Mouse (Mus musculus) thymus, postnatal 10 days (tissue): ENCODE measurements at regions not wholly inside any gene's neighbourhood (a gene's known extent, or its start where the extent isn't known, plus 50 kb on each side); places are given as distances from the start of the nearest gene placed in this dataset.

Experiments
- DNase-seq, 2 experiments: peaks; one replicate each; pipeline ENCODE4 v3.0.0; 2021; ENCODE audit warnings: low spot score in 2 of 2

DNA sequence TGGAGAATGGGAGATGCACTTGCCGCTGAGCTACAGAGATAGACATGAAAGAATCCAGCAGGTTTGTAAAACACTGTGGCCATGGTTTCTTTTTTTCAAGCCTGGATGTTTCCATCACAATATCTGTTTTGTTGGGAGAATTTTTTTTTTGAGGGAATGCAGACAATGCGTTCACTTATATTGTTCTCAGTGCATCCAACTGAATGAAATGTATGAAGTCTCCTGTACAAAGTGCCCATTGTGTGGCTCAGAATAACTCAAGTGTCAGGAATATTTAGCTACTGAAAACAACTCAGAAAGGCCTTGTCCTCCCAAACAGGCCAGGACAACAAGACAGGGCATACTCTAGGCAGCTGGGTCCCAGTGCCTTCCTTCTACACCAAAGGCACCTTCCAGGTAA lies 120.3 kb upstream of the Ado start:
- no peak for DNase-seq

DNA sequence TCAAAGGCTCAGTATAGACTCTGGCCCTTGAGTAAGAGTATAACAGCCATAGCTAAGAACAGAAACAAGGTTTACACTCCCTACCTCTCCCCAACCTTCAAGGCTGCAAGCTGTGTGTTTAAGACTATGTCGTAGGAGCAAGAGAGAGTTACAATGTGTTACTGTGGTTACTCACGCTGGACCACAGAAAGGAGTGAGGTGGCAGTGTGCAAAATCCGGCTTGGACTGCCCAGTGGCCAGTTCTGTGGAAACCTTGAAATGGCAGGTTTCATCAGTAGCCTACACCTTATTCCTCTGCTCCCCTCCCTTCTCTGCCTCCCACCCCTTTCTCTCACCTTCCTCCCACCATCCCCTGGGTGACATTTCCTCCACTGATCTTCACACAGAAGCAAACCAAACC lies 114.3 kb upstream of the Ado start:
- DNase-seq = no peak

DNA sequence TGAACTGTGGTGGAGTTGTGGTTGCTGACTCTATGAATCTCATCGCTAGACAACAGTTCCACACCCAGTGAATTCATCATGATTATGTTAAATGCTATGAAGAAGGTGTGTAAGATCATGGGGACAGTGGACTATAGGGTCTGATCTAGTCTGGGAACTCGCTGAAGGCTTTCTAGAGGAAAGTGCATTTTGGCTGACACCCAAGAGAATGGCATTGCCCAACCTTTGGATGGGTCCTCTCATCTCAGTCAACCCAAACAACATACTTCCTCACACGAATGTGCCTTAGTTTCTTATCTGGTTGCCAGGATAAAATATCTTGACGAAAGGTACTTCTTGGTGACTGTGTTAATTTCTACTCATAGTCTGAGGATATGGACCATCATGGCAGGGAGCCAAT lies 112.9 kb upstream of the Ado start:
- no peak for DNase-seq

DNA sequence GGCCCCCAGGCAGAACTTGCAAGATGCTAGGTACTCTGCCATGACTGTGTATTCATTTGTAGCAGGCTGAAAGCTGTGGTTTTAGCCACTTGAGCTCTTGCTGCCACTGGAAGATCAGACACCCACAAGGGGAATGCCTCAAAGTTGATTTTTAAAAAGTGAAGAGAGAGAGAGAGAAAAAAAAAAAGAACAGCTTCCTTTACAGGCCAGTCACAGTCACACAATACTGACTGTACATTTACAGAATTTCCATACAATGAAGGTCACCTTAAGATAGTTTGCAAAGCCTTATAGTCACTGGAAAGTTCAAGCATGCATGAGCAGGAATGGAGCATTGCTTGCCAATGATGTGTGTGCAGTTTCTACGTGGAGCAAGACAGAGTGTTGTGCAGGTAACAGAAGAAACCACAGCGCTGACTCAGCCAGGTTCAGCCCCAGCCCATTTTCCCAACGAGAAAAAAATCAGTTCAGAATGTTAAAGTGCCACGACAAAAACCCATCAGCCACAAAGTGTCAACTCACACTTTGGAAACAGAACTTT lies 109.3 kb upstream of the Ado start:
- no peak for DNase-seq

DNA sequence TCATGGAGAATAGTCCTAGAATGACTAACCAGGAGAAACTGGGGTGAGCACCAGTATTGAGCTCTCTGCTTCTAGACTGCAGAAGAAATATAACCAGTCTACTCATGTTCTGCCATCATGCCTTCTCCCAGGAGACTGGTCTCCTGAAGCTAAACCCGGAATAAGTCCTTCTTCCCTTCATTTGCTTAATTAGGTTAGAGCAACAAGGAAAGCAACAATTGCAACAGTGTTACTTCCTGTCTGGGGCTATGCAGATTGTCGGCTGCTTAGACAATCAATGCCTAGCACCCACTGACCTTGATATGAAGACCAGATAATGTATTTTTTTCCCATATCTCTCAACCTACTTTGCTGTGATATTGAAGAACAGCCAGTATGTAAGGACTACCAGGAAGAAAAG lies 108.5 kb upstream of the Ado start:
- DNase-seq = no peak

DNA sequence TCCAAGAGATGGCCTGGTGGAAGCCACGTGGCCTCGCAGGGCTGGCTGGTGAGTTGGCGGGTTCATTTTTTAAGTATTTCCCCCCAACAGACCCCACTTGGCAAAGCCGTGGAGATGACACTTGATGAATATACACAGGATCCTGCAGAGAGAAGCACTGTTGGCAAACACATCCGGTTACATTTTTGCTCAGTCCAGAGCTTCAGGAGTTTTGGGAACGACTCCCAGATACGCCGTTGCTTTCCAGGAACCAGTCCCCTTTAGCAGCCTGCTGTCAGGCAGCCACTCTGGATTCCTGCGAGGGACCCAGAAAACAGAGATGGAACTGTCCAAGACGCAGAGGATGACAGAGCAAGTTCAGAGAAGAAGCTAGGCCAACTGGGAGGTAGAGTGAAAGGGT lies 105.8 kb upstream of the Ado start:
- no peak for DNase-seq

DNA sequence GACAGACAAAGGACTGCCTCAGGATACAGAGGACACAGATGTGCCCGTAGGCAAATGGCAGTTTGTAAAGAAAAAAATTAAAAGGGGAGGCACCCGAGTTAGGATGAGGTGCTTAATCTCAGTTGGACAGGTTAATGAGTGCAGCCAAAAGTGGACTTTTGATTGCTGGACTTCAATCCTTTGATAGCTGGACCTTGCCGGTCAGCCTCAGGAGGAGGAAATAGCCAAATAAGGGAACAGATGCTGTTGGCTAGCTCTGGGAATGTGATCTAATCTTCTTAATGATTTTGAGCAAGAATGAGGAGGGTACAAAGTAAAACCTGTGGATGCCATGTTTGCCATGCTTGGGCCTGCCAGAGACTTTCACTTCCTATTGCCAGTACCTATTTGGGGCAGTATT lies 103.5 kb upstream of the Ado start:
- DNase-seq = no peak

DNA sequence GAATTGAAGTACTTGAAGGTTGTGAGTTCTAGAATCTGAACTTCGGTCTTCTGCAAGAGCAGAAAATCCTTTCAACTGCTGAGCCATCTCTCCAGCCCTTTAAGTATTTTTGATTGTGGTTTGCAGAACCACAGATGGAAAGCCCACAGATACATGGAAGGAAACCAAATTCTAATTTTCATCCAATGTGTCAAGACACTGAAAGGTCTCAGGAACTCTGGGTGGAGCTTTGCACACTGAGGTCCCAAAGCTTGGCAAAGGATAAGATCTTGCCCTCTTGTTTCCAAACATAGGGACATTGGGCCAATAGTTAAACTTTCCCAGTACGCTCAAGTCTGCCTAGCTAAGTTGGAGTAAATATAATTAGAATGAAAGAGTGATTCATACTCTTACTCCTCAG lies 102.6 kb upstream of the Ado start:
- no peak for DNase-seq

DNA sequence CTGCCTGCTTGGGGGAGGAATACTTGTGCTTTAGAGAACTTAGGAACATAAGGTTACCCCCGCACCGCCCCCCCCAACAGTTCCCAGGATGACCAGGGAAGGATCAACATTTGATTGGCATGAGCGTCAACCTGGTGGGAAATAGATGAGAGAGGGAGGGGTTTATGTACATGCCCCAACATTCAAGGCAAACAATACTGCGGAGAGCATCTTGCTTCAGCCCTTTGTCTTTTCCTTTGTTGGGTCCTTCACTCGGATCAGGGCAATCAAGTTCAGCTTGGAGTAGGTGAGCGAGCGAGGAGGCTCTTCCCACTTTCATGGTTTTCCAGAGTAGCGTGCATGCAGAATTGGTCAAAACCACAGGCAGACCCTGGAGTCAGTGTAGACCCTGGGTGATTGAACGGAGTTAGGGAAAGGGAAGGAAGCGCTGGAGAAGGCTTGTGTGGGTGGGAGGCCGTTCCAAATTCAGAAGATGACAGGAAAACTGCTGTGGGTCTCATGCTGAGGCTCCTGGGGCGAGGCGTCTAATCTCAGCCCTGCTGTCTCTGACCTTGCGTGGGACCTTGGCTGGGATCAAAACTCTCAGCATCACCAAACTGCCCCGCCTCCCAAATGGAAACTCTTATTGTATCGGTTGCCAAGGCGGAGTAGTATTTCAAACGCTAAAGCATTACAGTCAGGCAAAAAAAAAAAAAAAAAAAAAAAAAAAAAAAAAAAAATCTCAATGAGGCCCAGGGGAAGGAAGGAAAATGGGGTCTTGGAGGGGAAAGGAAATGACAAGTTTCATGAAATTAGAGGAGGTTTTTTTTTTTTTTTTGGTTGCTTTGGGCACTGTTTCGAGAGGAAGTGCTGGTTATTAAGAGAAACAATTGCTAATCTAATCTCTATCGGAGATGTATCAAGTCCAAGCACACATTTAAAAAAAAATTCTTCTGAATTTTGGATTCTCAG lies 99.3 kb upstream of the Ado start:
- DNase-seq = no peak

DNA sequence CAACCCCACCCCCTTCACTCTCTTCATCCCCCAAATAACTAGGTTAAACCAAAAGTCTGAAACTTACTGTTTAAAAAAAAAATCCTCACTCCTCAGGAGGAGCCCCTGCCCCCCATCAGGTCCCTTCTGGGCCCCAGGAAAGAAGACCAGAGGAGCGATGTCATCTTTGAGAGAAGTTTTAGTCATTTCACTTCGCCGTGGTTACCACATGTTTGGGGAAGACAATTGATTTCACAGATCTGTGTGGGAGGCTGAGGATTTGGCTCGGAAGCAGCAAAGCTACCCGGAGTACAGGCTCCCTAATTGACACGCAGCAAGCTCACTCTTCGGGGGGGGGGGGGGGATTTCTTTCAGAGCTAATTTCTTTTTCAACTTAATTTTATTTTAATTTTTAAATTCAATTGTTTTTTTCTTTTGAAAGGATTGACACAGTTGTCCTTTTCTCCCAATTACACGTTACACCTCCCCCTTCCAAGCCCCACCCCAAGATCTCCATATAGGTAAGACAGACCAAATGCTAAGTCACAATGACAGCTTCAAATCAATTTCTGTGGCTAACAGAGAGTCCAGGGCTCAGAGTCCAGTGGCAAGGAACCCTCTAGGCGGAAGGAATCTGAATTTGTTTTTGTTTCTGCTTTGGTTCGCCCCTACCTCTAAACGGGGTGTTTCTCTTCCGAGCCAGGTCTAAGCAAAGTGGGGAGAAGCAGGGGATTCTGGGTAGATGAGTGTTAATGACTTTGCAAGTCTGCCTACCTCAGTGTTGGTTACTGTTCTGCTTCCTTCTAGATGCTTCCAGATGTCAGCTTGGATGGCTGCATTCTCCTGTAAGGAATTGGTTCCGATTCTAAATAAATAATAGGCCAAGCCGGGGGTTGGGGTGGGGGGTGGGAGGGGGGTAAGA lies 98.2 kb upstream of the Ado start:
- peak; percentile 27 to 37 for DNase-seq

DNA sequence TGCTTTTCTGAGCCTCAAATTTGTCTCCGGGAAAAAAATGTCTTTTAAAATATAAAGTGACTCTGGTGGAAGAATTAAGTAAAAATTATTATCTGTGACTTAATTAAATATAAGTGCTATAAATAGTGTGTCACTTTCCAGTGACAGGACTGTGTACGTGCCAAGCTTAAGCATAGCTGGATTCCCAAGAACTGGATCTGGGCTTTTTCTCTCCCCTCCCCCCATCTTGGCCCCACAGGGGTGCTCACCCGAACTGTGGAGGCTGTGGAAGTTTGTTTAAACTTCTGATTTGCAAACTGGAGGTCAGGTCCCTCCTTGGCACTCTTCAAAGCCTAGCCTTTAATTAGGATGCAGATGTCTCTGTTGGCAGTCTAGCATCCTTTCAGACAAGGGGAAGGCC lies 97.1 kb upstream of the Ado start:
- DNase-seq = no peak

DNA sequence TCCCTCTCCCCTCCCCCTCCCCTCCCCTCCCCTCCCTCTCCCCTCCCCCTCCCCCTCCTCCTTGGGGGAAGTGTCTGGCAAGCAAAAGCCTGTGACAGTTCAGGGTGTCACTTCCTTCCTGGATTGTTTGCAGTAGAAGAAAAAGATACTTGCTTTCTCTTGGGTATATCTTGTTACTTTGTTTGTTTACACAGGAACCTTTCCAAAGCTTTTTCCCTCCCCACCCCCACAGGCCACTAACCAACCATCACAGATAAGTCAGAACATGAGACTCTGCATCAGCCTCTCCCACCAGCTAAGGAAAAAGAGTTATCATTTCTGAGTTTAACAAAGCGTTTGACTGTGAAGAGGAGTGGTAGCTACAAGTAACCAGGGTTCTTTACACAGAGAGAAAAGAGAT lies 95.5 kb upstream of the Ado start:
- DNase-seq = peak; percentile 28 to 42

DNA sequence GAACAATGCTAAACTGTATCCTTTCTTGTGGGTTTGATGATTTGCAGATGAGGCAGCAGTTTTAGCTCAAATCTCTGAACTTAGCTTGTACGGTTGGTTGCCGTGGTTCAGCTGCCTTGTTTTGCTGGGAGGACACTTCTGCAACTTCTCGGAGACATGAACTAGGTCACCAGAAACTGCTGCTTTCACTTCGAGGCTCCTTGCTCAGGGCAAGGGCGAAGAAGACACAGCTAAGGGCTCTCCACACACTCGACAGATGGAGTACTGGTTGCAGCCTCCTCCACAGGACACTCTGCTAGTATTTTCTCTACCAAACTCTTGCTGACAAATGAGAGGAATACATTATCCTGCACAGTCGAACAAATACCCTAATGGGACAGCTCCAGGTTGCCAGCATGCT lies 94.9 kb upstream of the Ado start:
- DNase-seq = peak; percentile 35 to 49

DNA sequence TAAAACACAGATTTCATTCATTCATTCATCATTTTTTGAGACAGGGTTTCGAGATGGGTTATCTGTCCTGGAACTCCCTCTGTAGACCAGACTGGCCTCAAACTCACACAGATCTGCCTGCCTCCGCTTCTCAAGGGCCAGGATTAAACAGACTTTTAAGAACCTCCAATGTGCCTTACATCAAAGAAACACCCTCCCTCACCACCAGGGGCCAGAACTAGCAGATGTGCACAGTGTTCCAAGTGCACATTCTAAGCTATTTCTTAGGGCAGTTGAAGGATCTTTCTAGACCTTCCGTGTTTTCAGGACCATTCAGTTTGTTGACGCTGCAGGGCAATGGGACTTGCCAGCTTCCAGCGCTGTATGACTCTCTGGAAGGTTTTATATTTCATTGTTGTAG lies 88.6 kb upstream of the Ado start:
- peak in 1 of 2 experiments; percentile 10 for DNase-seq

DNA sequence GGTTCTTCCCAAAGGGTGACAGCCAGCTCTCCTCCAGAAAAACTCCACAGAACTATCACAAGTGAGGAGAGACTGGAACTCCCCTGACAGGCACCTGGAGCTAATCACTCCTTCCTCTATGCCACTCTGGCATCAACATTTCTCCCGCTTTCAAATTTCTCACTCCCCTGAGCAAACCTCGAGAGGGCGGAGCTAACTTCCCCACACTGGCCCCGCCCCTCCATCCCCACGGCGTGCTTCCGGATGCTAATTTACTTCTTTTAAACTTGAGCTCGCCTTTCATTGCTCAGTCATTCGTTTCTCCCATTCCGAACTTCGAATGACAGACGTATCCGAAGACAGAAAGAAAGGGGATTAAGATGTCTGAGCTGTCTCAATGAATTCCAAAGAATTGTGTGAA lies 87.8 kb upstream of the Ado start:
- DNase-seq = peak; percentile 45 to 69

DNA sequence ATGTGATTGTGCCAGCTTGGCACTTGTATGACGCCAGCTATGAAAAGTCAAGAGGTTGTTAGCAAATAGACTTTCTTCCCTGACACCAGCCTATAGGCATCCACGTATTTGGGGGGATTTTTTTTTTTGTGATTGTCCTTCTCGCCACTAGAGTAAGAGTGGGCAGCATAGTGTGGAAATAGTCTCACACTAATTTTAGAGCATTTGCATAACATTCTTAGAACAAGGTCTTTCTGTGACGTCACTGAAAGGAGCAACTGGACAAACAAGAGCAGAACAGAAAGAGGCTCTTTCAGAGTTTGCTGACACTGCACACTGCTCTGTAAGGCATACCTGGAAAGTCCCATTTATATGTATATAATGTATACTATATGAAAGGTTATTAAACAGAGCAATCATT lies 86.0 kb upstream of the Ado start:
- no peak for DNase-seq

DNA sequence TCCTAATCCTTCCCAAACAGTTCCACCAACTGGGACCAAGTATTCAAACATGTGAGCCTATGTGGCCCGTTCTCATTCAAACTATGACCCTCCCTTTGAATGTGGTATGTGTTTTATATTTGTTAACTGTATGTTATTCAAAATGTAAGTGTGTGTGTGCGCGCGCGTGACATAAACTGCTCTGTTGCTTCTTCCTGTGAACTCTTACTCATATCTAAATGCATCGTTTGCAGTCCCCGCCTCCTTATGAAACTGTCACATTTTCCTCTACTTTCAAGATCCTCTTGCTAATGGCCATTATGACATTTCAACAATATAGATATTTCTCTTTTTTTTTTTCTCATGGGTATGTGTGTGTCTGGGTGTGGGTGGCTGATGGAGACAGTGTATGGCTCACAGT lies 84.3 kb upstream of the Ado start:
- no peak for DNase-seq

DNA sequence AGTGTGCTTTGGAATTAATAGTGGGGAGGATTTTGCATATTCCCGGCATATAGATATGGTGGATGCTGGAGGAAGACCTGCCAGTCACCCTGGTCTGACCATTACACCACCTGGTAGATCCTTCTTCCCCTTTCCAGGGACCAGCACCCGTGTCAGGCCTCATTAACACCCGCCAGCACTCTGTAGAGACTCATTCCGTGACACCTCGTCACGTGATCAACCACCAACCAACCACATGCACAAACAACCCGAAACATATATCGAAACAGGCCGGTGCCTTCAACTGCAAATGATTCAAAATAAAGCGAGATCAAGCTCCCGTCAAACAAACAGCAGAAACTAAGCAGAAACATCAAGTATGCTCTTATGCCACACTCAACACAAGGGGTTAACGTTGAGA lies 74.6 kb upstream of the Ado start:
- no peak for DNase-seq

DNA sequence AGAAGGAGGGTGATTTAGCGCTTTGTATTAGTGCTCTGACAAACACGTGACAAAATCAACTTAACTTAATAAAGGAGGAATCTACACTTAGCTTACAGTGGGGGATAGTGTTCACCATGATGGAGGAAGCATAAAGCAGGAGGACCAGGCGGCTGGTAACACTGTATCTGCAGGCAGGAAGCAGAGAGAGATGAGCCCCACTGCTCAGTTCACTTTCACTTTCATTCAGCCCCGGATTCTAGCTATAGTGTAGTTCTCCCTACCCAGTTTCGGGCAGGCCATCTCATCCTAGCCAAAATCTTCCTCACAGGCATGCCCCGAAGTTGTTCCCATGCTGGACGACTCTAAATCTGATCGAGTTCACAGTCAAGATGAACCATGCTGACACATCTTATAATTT lies 71.3 kb upstream of the Ado start:
- DNase-seq = no peak

DNA sequence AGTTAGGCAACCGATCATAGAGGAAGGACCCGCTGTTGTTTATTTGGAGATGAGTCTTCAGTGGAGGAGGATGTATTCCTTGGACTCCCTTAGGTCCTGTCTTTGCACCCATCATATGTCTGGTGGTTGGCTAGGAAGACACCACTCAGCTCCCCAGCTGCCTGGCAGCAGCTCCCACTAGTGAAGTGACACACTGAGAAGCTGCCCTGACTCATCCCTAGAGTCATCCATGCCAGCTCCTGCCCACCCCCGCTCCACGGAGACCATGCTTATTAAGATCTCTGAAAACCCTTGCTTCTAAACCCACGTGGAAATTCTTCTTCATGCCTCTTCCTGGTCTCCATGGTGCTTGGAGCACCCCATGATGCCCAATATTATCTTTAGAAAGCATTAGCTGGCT lies 69.4 kb upstream of the Ado start:
- no peak for DNase-seq

DNA sequence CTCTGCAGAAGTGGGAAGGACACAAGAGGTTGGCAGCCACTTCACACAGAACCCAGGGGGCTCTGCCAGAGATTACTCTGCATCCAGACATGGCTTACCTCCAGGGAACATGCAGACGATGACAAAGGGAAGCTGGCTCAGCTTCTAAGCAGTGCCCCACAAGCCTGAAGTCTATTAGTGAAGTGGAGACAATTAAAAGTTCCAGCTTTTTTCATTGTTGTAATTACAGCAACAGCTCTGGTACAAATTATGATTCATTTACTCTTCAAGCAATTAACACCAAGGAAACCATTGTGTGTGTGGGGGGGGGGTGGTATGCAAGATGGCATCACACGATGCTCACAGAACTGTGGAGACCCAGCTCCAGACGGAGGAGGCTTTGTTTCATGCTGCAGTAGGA lies 66.3 kb upstream of the Ado start:
- DNase-seq = no peak

DNA sequence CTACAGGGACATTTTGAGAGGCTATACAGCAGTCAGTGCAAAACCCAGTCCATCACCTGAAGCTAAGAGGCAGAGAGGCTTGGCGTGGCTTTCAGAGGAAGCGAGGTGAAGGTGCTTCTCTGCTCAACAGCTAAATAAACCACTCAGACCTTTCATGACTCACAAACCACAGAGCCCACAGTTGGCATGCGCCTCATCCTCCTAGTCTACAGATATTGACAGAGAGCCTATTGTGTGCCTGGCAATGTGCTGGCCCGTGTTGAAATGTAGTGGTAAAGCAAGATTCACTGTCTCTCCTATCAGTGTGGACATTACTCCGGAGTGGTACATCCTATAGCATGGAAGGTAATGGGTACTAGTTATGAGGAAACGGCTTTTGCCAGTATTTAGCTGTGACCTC lies 61.9 kb upstream of the Ado start:
- peak in 1 of 2 experiments; percentile 5 for DNase-seq

DNA sequence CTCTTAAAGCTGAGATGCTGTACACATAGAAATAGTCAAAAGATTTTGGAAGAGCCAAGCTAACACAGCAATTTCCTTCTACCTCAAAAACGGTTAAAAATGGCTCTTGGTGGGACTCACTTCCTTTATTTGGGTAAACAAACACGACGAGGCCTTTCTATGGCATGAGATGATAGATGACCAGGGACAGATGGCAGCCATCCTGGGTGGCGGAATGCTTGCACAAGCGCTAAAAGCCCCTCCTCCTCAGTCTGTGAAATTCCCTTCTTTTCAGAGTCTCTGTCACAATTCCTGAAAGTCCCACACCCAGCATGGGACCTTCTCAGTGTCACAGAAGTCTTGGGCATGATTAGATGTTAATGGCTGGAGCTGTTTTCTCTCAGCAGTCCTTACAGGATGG lies 59.3 kb upstream of the Ado start:
- DNase-seq = no peak
